In genomic region chr10:80823316-80823715, GRCm38 (mm10) we compare ENCODE assay signal across 31 mouse cellular contexts. TPM values are rescaled to one million over a fixed set of nuclear protein-coding genes. Genes with fewer than 3 reads are reported as not detected.
DNase-seq lines count a peak whose midpoint lies in the region; ATAC-seq and TF ChIP-seq lines count a peak whose summit lies in the region.
"Had no signal": no experiment of that assay in that cellular context is flagged by ENCODE, and none has a peak within 500 bp of the region (broad histone marks: within the 10 kb centered on the region; RNA-seq: fewer than 3 reads in every experiment).

No protein-coding gene starts in this region.

- H3K79me2 ChIP-seq in liver, adult 2 months (ENCODE audit: control insufficient read depth, insufficient read depth, low read length), result peaks cover 16% of the 10 kb centered on the region; the same call in 1 of the 2 replicates
- H3K79me2 ChIP-seq in macrophage (ENCODE audit: inconsistent target), result peaks cover 15% of the 10 kb centered on the region

- H3K9me3 ChIP-seq in liver, embryonic 11.5 days (ENCODE audit: control insufficient read depth, low read length), result no peaks in the 10 kb centered on the region
- H3K9me3 ChIP-seq in liver, embryonic 13.5 days (replicated peaks), result no peaks in the 10 kb centered on the region
- H3K9me3 ChIP-seq in hindbrain, embryonic 12.5 days (replicated peaks), result no peaks in the 10 kb centered on the region
- H3K9me3 ChIP-seq: G1E; hindbrain, embryonic 10.5 days; lung, embryonic 15.5 days; megakaryocyte, embryonic 14.5 days; midbrain, embryonic 13.5 days had no signal

- no peak for ATAC-seq in liver, embryonic 11.5 days (replicated peaks; ENCODE audit: low FRiP score)
- ATAC-seq in liver, embryonic 13.5 days (ENCODE audit: low read depth), result no peak
- ATAC-seq in hindbrain, embryonic 12.5 days (ENCODE audit: low FRiP score), result no peak
- ATAC-seq: forebrain, embryonic 16.5 days; hindbrain, embryonic 16.5 days; midbrain, embryonic 13.5 days had no signal

- TF ChIP-seq POLR2A in liver, adult 2 months (IDR thresholded peaks at IDR 0.05; ENCODE audit: extremely low read depth, insufficient read depth, low read length), result no peak

- peaks cover 22% of the 10 kb centered on the region for H3K4me1 ChIP-seq in liver, adult 2 months (ENCODE audit: control insufficient read depth, insufficient read depth, low read length)
- peaks cover 29% of the 10 kb centered on the region for H3K4me1 ChIP-seq in liver, embryonic 11.5 days (replicated peaks; ENCODE audit: control insufficient read depth, insufficient read depth, low read length)
- H3K4me1 ChIP-seq in liver, embryonic 13.5 days (replicated peaks), result peaks cover 69% of the 10 kb centered on the region
- peaks cover 11% of the 10 kb centered on the region for H3K4me1 ChIP-seq in hindbrain, embryonic 12.5 days

- H3K27me3 ChIP-seq in liver, adult 2 months (ENCODE audit: control insufficient read depth, insufficient read depth, low read length), result no peaks in the 10 kb centered on the region
- no peaks in the 10 kb centered on the region for H3K27me3 ChIP-seq in liver, embryonic 11.5 days (replicated peaks; ENCODE audit: control insufficient read depth, insufficient read depth, low read length)
- no peaks in the 10 kb centered on the region for H3K27me3 ChIP-seq in liver, embryonic 13.5 days
- H3K27me3 ChIP-seq in hindbrain, embryonic 12.5 days, result no peaks in the 10 kb centered on the region
- H3K27me3 ChIP-seq: lung, embryonic 15.5 days; megakaryocyte, embryonic 14.5 days; midbrain, embryonic 13.5 days had no signal

- H3K36me3 ChIP-seq in liver, adult 2 months (ENCODE audit: control insufficient read depth, insufficient read depth, low read length), result no peaks in the 10 kb centered on the region
- H3K36me3 ChIP-seq in liver, embryonic 11.5 days (ENCODE audit: control insufficient read depth, insufficient read depth, low read length), result peaks cover under 1% of the 10 kb centered on the region; the same call in 1 of the 2 replicates
- H3K36me3 ChIP-seq in liver, embryonic 13.5 days, result peaks cover 9% of the 10 kb centered on the region
- H3K36me3 ChIP-seq in macrophage (ENCODE audit: inconsistent target), result no peaks in the 10 kb centered on the region
- H3K36me3 ChIP-seq in hindbrain, embryonic 12.5 days, result no peaks in the 10 kb centered on the region
- H3K36me3 ChIP-seq: lung, embryonic 15.5 days had no signal

- intact Hi-C loops in gastrocnemius, adult 2 months (cut with DNase I), result loop anchor here (2.0 to 10.0 kb wide), 2 partner anchors 53 to 171 kb away; no protein-coding TSS in a partner anchor

- H3K9ac ChIP-seq in liver, adult 2 months (ENCODE audit: low read depth, low read length), result no peak overlapping the region
- H3K9ac ChIP-seq in liver, embryonic 11.5 days (ENCODE audit: low read depth, low read length), result no peak overlapping the region
- H3K9ac ChIP-seq in liver, embryonic 13.5 days, result 0 out of 2 replicates have a peak overlapping the region, but pooled peaks have one; percentile 49
- H3K9ac ChIP-seq in hindbrain, embryonic 12.5 days, result no peak overlapping the region
- H3K9ac ChIP-seq: lung, embryonic 15.5 days; midbrain, embryonic 13.5 days had no signal

- no peak for DNase-seq in gastrocnemius, adult 2 months
- no peak for DNase-seq in gastrocnemius, postnatal 10 days
- peak; percentile 17 for DNase-seq in liver, adult 2 months (ENCODE audit: extremely low read depth, low read depth, low spot score)
- DNase-seq in liver, embryonic 11.5 days (ENCODE audit: low spot score), result no peak
- no peak for DNase-seq in liver, embryonic 13.5 days
- no peak for DNase-seq in spleen, postnatal 10 days (ENCODE audit: low spot score in 2 of 2)
- DNase-seq: adrenal gland, postnatal 25 days; cerebellum, adult 18-20 months; cerebellum, postnatal 10 days; kidney, adult 2 months; kidney, postnatal 10 days; layer of hippocampus, postnatal 36 days; left cerebral cortex, postnatal 4 days; lung, postnatal 36 days; retina, postnatal 1 day; right cerebral cortex, postnatal 14 days; thymus, adult 18-20 months had no signal

- TF ChIP-seq CTCF in gastrocnemius, adult 2 months (IDR thresholded peaks at IDR 0.05), result no peak; the same call in 1 of the 2 replicates
- no peak for TF ChIP-seq CTCF in liver, adult 2 months (IDR thresholded peaks at IDR 0.05; ENCODE audit: low read depth, low read length)

- H3K4me3 ChIP-seq in gastrocnemius, adult 2 months, result no peak overlapping the region
- H3K4me3 ChIP-seq in liver, adult 2 months (ENCODE audit: insufficient read depth, low read depth, low read length), result no peak overlapping the region
- H3K4me3 ChIP-seq in liver, embryonic 11.5 days (ENCODE audit: low read depth, low read length), result no peak overlapping the region
- no peak overlapping the region for H3K4me3 ChIP-seq in liver, embryonic 13.5 days (replicated peaks)
- H3K4me3 ChIP-seq in macrophage (ENCODE audit: inconsistent target), result no peak overlapping the region
- no peak overlapping the region for H3K4me3 ChIP-seq in hindbrain, embryonic 12.5 days
- H3K4me3 ChIP-seq: erythroblast, embryonic 14.5 days; hindbrain, embryonic 10.5 days; lung, embryonic 15.5 days; midbrain, embryonic 13.5 days had no signal

- H3K27ac ChIP-seq in gastrocnemius, adult 2 months, result 0 out of 2 replicates have a peak overlapping the region, but pooled peaks have one; percentile 65
- no peak overlapping the region for H3K27ac ChIP-seq in liver, adult 2 months (replicated peaks; ENCODE audit: insufficient read depth, low read depth, low read length)
- H3K27ac ChIP-seq in liver, embryonic 11.5 days (ENCODE audit: low read depth, low read length), result no peak overlapping the region
- H3K27ac ChIP-seq in liver, embryonic 13.5 days, result peak overlapping the region; percentile 87
- peak overlapping the region; percentile 80 for H3K27ac ChIP-seq in macrophage
- no peak overlapping the region for H3K27ac ChIP-seq in hindbrain, embryonic 12.5 days
- H3K27ac ChIP-seq: hindbrain, embryonic 10.5 days; lung, embryonic 15.5 days; midbrain, embryonic 13.5 days had no signal

- no peak overlapping the region for H3K4me2 ChIP-seq in liver, embryonic 11.5 days
- H3K4me2 ChIP-seq in liver, embryonic 13.5 days, result no peak overlapping the region
- H3K4me2 ChIP-seq in hindbrain, embryonic 12.5 days (replicated peaks), result no peak overlapping the region
- H3K4me2 ChIP-seq: lung, embryonic 15.5 days; midbrain, embryonic 13.5 days had no signal

- WGBS in liver, adult 2 months, result 94% methylated on average over 1 of the region's 1 CpGs
- 89% methylated on average over 1 of the region's 1 CpGs for WGBS in liver, embryonic 11.5 days
- WGBS in liver, embryonic 13.5 days (ENCODE audit: insufficient replicate concordance), result 57% methylated on average over 1 of the region's 1 CpGs
- WGBS in macrophage (ENCODE audit: missing documents), result 67% methylated on average over 1 of the region's 1 CpGs
- WGBS in hindbrain, embryonic 12.5 days, result 97% methylated on average over 1 of the region's 1 CpGs

RNA-seq across cellular contexts. Expression of gene Oaz1, which starts 3.1 kb away (rescaled TPM):
- 100 to 1,000 TPM; 579 to 691 TPM for total RNA-seq in gastrocnemius, adult 2 months (2021)
- total RNA-seq in gastrocnemius, postnatal 10 days (2021), result 100 to 1,000 TPM; 846 to 935 TPM
- 527 and 614 TPM in 2 replicates for total RNA-seq in liver, adult 2 months (2014; rRNA removed)
- 1,187 and 1,294 TPM in 2 replicates for polyA plus RNA-seq in liver, adult 2 months (2012; rRNA removed)
- polyA plus RNA-seq in liver, embryonic 11.5 days (2014; fragmentation: Nextera tagmentation; extraction: Ambion mirVana), result 1,793 and 1,800 TPM in 2 replicates
- 1,324 and 1,529 TPM in 2 replicates for polyA plus RNA-seq in liver, embryonic 13.5 days (2015; fragmentation: Nextera tagmentation; extraction: Ambion mirVana)
- 100 to 1,000 TPM in 5 of 26 experiments, 10 to 100 TPM in 21; 55.5 to 130 (median 89.1) TPM for total RNA-seq in macrophage (2018; cell fraction: chromatin; rRNA removed)
- total RNA-seq in macrophage (2018; cell fraction: cytosol; rRNA removed), result 100 to 1,000 TPM; 360 to 577 (median 437) TPM
- total RNA-seq in macrophage (2018; cell fraction: nucleus; rRNA removed), result 100 to 1,000 TPM in 24 of 26 experiments, 10 to 100 TPM in 2; 94.0 to 194 (median 134) TPM
- 170 to 604 TPM (median 522 TPM) in 3 replicates for polyA plus RNA-seq in macrophage (2018)
- polyA plus RNA-seq in hindbrain, embryonic 12.5 days (2016; fragmentation: Nextera tagmentation; extraction: Ambion mirVana), result 1,255 and 1,389 TPM in 2 replicates

RNA-seq across cellular contexts. Expression of gene Jsrp1, which starts 10.0 kb away (rescaled TPM):
- 100 to 1,000 TPM; 397 to 414 TPM for total RNA-seq in gastrocnemius, adult 2 months (2021)
- total RNA-seq in gastrocnemius, postnatal 10 days (2021), result 100 to 1,000 TPM; 289 to 339 TPM
- not detected in 2 replicates for total RNA-seq in liver, adult 2 months (2014; rRNA removed)
- polyA plus RNA-seq in liver, adult 2 months (2012; rRNA removed), result not detected in 2 replicates
- polyA plus RNA-seq in liver, embryonic 11.5 days (2014; fragmentation: Nextera tagmentation; extraction: Ambion mirVana), result 1.1 and 1.5 TPM in 2 replicates
- polyA plus RNA-seq in liver, embryonic 13.5 days (2015; fragmentation: Nextera tagmentation; extraction: Ambion mirVana), result 0.20 and 0.38 TPM in 2 replicates
- total RNA-seq in macrophage (2018; cell fraction: chromatin; rRNA removed), result 1 to 10 TPM in 1 of 26 experiments, not detected in 25; 3.4 TPM
- under 1 TPM in 7 of 26 experiments, not detected in 19; 0.17 to 0.61 (median 0.19) TPM for total RNA-seq in macrophage (2018; cell fraction: cytosol; rRNA removed)
- total RNA-seq in macrophage (2018; cell fraction: nucleus; rRNA removed), result 1 to 10 TPM in 1 of 26 experiments, under 1 TPM in 1, not detected in 24; 0.72 to 1.2 TPM
- polyA plus RNA-seq in macrophage (2018), result not detected in 3 replicates
- polyA plus RNA-seq in hindbrain, embryonic 12.5 days (2016; fragmentation: Nextera tagmentation; extraction: Ambion mirVana), result 0.83 and 1.7 TPM in 2 replicates
- total RNA-seq: G1E had no signal
- polyA plus RNA-seq: erythroblast, embryonic 14.5 days; forebrain, embryonic 16.5 days; large intestine, adult 2 months had no signal

RNA-seq across cellular contexts. Expression of gene Amh, which starts 18.3 kb away (rescaled TPM):
- under 1 TPM; 0.38 to 0.98 TPM for total RNA-seq in gastrocnemius, adult 2 months (2021)
- total RNA-seq in gastrocnemius, postnatal 10 days (2021), result under 1 TPM; 0.20 to 0.52 TPM
- 0.13 and 0.18 TPM in 2 replicates for total RNA-seq in liver, adult 2 months (2014; rRNA removed)
- 0.09 and 0.21 TPM in 2 replicates for polyA plus RNA-seq in liver, adult 2 months (2012; rRNA removed)
- 0.14 TPM in 1 of 2 replicates, not detected in the other for polyA plus RNA-seq in liver, embryonic 11.5 days (2014; fragmentation: Nextera tagmentation; extraction: Ambion mirVana)
- polyA plus RNA-seq in liver, embryonic 13.5 days (2015; fragmentation: Nextera tagmentation; extraction: Ambion mirVana), result not detected in 2 replicates
- total RNA-seq in macrophage (2018; cell fraction: chromatin; rRNA removed), result 1 to 10 TPM in 14 of 26 experiments, under 1 TPM in 11, not detected in 1; 0.54 to 2.5 (median 1.2) TPM
- under 1 TPM in 7 of 26 experiments, not detected in 19; 0.05 to 0.15 (median 0.10) TPM for total RNA-seq in macrophage (2018; cell fraction: cytosol; rRNA removed)
- 1 to 10 TPM in 5 of 26 experiments, under 1 TPM in 19, not detected in 2; 0.35 to 1.8 (median 0.64) TPM for total RNA-seq in macrophage (2018; cell fraction: nucleus; rRNA removed)
- polyA plus RNA-seq in macrophage (2018), result 0.15 TPM in 1 of 3 replicates, not detected in the others
- not detected in 2 replicates for polyA plus RNA-seq in hindbrain, embryonic 12.5 days (2016; fragmentation: Nextera tagmentation; extraction: Ambion mirVana)
- polyA plus RNA-seq: forebrain, embryonic 16.5 days; hindbrain, embryonic 16.5 days; intestine, embryonic 14.5 days; midbrain, embryonic 13.5 days; stomach, embryonic 16.5 days had no signal

RNA-seq across cellular contexts. Expression of gene Lingo3, which starts 20.5 kb away (rescaled TPM):
- 10 to 100 TPM; 10.9 to 11.3 TPM for total RNA-seq in gastrocnemius, adult 2 months (2021)
- total RNA-seq in gastrocnemius, postnatal 10 days (2021), result 10 to 100 TPM; 31.9 to 32.9 TPM
- total RNA-seq in liver, adult 2 months (2014; rRNA removed), result not detected in 2 replicates
- polyA plus RNA-seq in liver, adult 2 months (2012; rRNA removed), result 0.05 TPM in 1 of 2 replicates, not detected in the other
- polyA plus RNA-seq in liver, embryonic 11.5 days (2014; fragmentation: Nextera tagmentation; extraction: Ambion mirVana), result 0.05 TPM in 1 of 2 replicates, not detected in the other
- polyA plus RNA-seq in liver, embryonic 13.5 days (2015; fragmentation: Nextera tagmentation; extraction: Ambion mirVana), result not detected in 2 replicates
- not detected for total RNA-seq in macrophage (2018; cell fraction: chromatin; rRNA removed)
- total RNA-seq in macrophage (2018; cell fraction: cytosol; rRNA removed), result not detected
- not detected for total RNA-seq in macrophage (2018; cell fraction: nucleus; rRNA removed)
- polyA plus RNA-seq in macrophage (2018), result not detected in 3 replicates
- polyA plus RNA-seq in hindbrain, embryonic 12.5 days (2016; fragmentation: Nextera tagmentation; extraction: Ambion mirVana), result 0.74 and 0.94 TPM in 2 replicates
- polyA plus RNA-seq: erythroblast, embryonic 14.5 days; G1E; gonadal fat pad, adult 2 months had no signal

RNA-seq across cellular contexts. Expression of gene Plekhj1, which starts 24.9 kb away (rescaled TPM):
- total RNA-seq in gastrocnemius, adult 2 months (2021), result 10 to 100 TPM; 22.3 to 29.8 TPM
- 10 to 100 TPM; 26.8 to 30.9 TPM for total RNA-seq in gastrocnemius, postnatal 10 days (2021)
- 16.0 and 17.4 TPM in 2 replicates for total RNA-seq in liver, adult 2 months (2014; rRNA removed)
- 29.4 and 42.2 TPM in 2 replicates for polyA plus RNA-seq in liver, adult 2 months (2012; rRNA removed)
- polyA plus RNA-seq in liver, embryonic 11.5 days (2014; fragmentation: Nextera tagmentation; extraction: Ambion mirVana), result 178 and 188 TPM in 2 replicates
- 97.5 and 105 TPM in 2 replicates for polyA plus RNA-seq in liver, embryonic 13.5 days (2015; fragmentation: Nextera tagmentation; extraction: Ambion mirVana)
- total RNA-seq in macrophage (2018; cell fraction: chromatin; rRNA removed), result 100 to 1,000 TPM in 19 of 26 experiments, 10 to 100 TPM in 7; 70.0 to 287 (median 127) TPM
- total RNA-seq in macrophage (2018; cell fraction: cytosol; rRNA removed), result 10 to 100 TPM; 43.9 to 86.7 (median 64.5) TPM
- total RNA-seq in macrophage (2018; cell fraction: nucleus; rRNA removed), result 100 to 1,000 TPM in 18 of 26 experiments, 10 to 100 TPM in 8; 82.6 to 189 (median 108) TPM
- 24.5 to 68.8 TPM (median 64.2 TPM) in 3 replicates for polyA plus RNA-seq in macrophage (2018)
- polyA plus RNA-seq in hindbrain, embryonic 12.5 days (2016; fragmentation: Nextera tagmentation; extraction: Ambion mirVana), result 139 TPM in 2 replicates

Comparison
In these comparisons a context has a peak if more than half of its experiments do, and no peak if none do; other contexts are left out.
1. H3K27ac ChIP-seq: peak in gastrocnemius, adult 2 months (single experiment), liver, embryonic 13.5 days (single experiment) and macrophage (single experiment); none in liver, adult 2 months (single experiment), liver, embryonic 11.5 days (single experiment) and hindbrain, embryonic 12.5 days (single experiment).